Mouse (Mus musculus): Measurements from ENCODE around the gene Atp6v1g1. TPM values are rescaled to one million over a fixed set of nuclear protein-coding genes. Genes with fewer than 3 reads are reported as not detected.

Gene Atp6v1g1
- polyA plus RNA-seq, 1 experiment from 2014 or later = 302 TPM

GRCm38 (mm10) chr4:63561861-63562675, 17.5 kb downstream of the Atp6v1g1 start:
- Histone ChIP-seq H3K9ac (no peak overlapping the region), H3K36me3 (peaks cover 9% of the 10 kb centered on the region; the same call in 1 of the 2 replicates), H3K4me3 (no peak overlapping the region), H3K27me3 (no peaks in the 10 kb centered on the region), H3K4me2 (replicated peaks) (no peak overlapping the region), H3K27ac (no peak overlapping the region), H3K9me3 (no peaks in the 10 kb centered on the region), H3K4me1 (peaks cover 35% of the 10 kb centered on the region)
- no peak for ATAC-seq (ENCODE audit: insufficient number of reproducible peaks, insufficient read depth, low FRiP score, low TSS enrichment)
- 73% methylated on average over 7 of the region's 7 CpGs for WGBS

GRCm38 (mm10) chr4:63562742-63563141, 18.2 kb downstream of the Atp6v1g1 start:
- WGBS = 91% methylated on average over 4 of the region's 4 CpGs
- no peak overlapping the region for H3K4me3 ChIP-seq
- ATAC-seq (ENCODE audit: insufficient number of reproducible peaks, insufficient read depth, low FRiP score, low TSS enrichment) = no peak
- H3K4me1 ChIP-seq = peaks cover 30% of the 10 kb centered on the region
- no peaks in the 10 kb centered on the region for H3K9me3 ChIP-seq
- H3K9ac ChIP-seq = no peak overlapping the region
- H3K27me3 ChIP-seq = no peaks in the 10 kb centered on the region
- no peak overlapping the region for H3K4me2 ChIP-seq (replicated peaks)
- H3K36me3 ChIP-seq = peaks cover 9% of the 10 kb centered on the region; the same call in 1 of the 2 replicates
- H3K27ac ChIP-seq = no peak overlapping the region

- H3K27ac ChIP-seq = no peak overlapping the region
- 89% methylated on average over 10 of the region's 10 CpGs for WGBS
- H3K36me3 ChIP-seq = peaks cover 5% of the 10 kb centered on the region; the same call in 1 of the 2 replicates
- no peak overlapping the region for H3K4me3 ChIP-seq
- H3K9ac ChIP-seq = no peak overlapping the region
- no peaks in the 10 kb centered on the region for H3K9me3 ChIP-seq
- H3K4me1 ChIP-seq = peaks cover 14% of the 10 kb centered on the region
- no peaks in the 10 kb centered on the region for H3K27me3 ChIP-seq
- no peak for ATAC-seq (ENCODE audit: insufficient number of reproducible peaks, insufficient read depth, low FRiP score, low TSS enrichment)
- H3K4me2 ChIP-seq (replicated peaks) = no peak overlapping the region
Observed at GRCm38 (mm10) chr4:63567712-63568390, 23.3 kb downstream of the Atp6v1g1 start.

- H3K27ac ChIP-seq = no peak overlapping the region
Observed at GRCm38 (mm10) chr4:63569322-63569721, 24.8 kb downstream of the Atp6v1g1 start.

GRCm38 (mm10) chr4:63570208-63570781, 25.7 kb downstream of the Atp6v1g1 start:
- peaks cover 5% of the 10 kb centered on the region; the same call in 1 of the 2 replicates for H3K36me3 ChIP-seq

More at GRCm38 (mm10) chr4:63569322-63569721, 24.8 kb downstream of the Atp6v1g1 start:
- WGBS = 89% methylated on average over 8 of the region's 8 CpGs
- no peak overlapping the region for H3K9ac ChIP-seq
- ATAC-seq (ENCODE audit: insufficient number of reproducible peaks, insufficient read depth, low FRiP score, low TSS enrichment) = no peak
- no peak overlapping the region for H3K4me2 ChIP-seq (replicated peaks)
- H3K4me1 ChIP-seq = peaks cover 14% of the 10 kb centered on the region
- H3K9me3 ChIP-seq = no peaks in the 10 kb centered on the region
- H3K27me3 ChIP-seq = no peaks in the 10 kb centered on the region
- H3K4me3 ChIP-seq = no peak overlapping the region
- peaks cover 5% of the 10 kb centered on the region; the same call in 1 of the 2 replicates for H3K36me3 ChIP-seq

GRCm38 (mm10) chr4:63572621-63573020, 28.0 kb downstream of the Atp6v1g1 start:
- Histone ChIP-seq H3K36me3 (peaks cover 8% of the 10 kb centered on the region; the same call in 1 of the 2 replicates), H3K4me1 (peaks cover 14% of the 10 kb centered on the region), H3K27me3 (no peaks in the 10 kb centered on the region), H3K27ac (no peak overlapping the region), H3K9me3 (0 out of 2 replicates have a peak, but pooled peaks cover 4% of the 10 kb centered on the region), H3K4me3 (no peak overlapping the region), H3K4me2 (replicated peaks) (no peak overlapping the region), H3K9ac (no peak overlapping the region)
- 91% methylated on average over 5 of the region's 5 CpGs for WGBS
- no peak for ATAC-seq (ENCODE audit: insufficient number of reproducible peaks, insufficient read depth, low FRiP score, low TSS enrichment)

More at GRCm38 (mm10) chr4:63570208-63570781, 25.7 kb downstream of the Atp6v1g1 start:
- ATAC-seq (ENCODE audit: insufficient number of reproducible peaks, insufficient read depth, low FRiP score, low TSS enrichment) = no peak
- 21% methylated on average over 7 of the region's 7 CpGs for WGBS
- no peaks in the 10 kb centered on the region for H3K9me3 ChIP-seq
- no peak overlapping the region for H3K4me3 ChIP-seq
- no peak overlapping the region for H3K4me2 ChIP-seq (replicated peaks)
- peak overlapping the region; percentile 2; the same call in 1 of the 2 replicates for H3K27ac ChIP-seq
- no peak overlapping the region for H3K9ac ChIP-seq
- peaks cover 14% of the 10 kb centered on the region for H3K4me1 ChIP-seq
- H3K27me3 ChIP-seq = no peaks in the 10 kb centered on the region

- no peak overlapping the region for H3K27ac ChIP-seq
- no peak overlapping the region for H3K4me2 ChIP-seq (replicated peaks)
- 86% methylated on average over 14 of the region's 14 CpGs for WGBS
- no peaks in the 10 kb centered on the region for H3K27me3 ChIP-seq
- peaks cover 17% of the 10 kb centered on the region for H3K4me1 ChIP-seq
- H3K9ac ChIP-seq = no peak overlapping the region
- 0 out of 2 replicates have a peak, but pooled peaks cover 4% of the 10 kb centered on the region for H3K9me3 ChIP-seq
- no peak for ATAC-seq (ENCODE audit: insufficient number of reproducible peaks, insufficient read depth, low FRiP score, low TSS enrichment)
- H3K4me3 ChIP-seq = no peak overlapping the region
- H3K36me3 ChIP-seq = peaks cover 9% of the 10 kb centered on the region; the same call in 1 of the 2 replicates
Observed at GRCm38 (mm10) chr4:63579649-63580048, 35.1 kb downstream of the Atp6v1g1 start.

- no peak for ATAC-seq (ENCODE audit: insufficient number of reproducible peaks, insufficient read depth, low FRiP score, low TSS enrichment)
- H3K9ac ChIP-seq = no peak overlapping the region
- no peaks in the 10 kb centered on the region for H3K27me3 ChIP-seq
- H3K4me3 ChIP-seq = no peak overlapping the region
- peaks cover 17% of the 10 kb centered on the region for H3K4me1 ChIP-seq
- no peak overlapping the region for H3K27ac ChIP-seq
- 34% methylated on average over 6 of the region's 6 CpGs for WGBS
- H3K4me2 ChIP-seq (replicated peaks) = no peak overlapping the region
- peaks cover 9% of the 10 kb centered on the region; the same call in 1 of the 2 replicates for H3K36me3 ChIP-seq
- 0 out of 2 replicates have a peak, but pooled peaks cover 4% of the 10 kb centered on the region for H3K9me3 ChIP-seq
Observed at GRCm38 (mm10) chr4:63580078-63580477, 35.5 kb downstream of the Atp6v1g1 start.

- Histone ChIP-seq H3K9me3 (0 out of 2 replicates have a peak, but pooled peaks cover under 1% of the 10 kb centered on the region), H3K4me2 (replicated peaks) (no peak overlapping the region), H3K4me1 (peaks cover 17% of the 10 kb centered on the region), H3K27me3 (no peaks in the 10 kb centered on the region), H3K9ac (no peak overlapping the region), H3K27ac (peak overlapping the region; percentile 83), H3K36me3 (peaks cover 4% of the 10 kb centered on the region; the same call in 1 of the 2 replicates), H3K4me3 (no peak overlapping the region)
- 6% methylated on average over 5 of the region's 5 CpGs for WGBS
- peak; percentile 86 for ATAC-seq (ENCODE audit: insufficient number of reproducible peaks, insufficient read depth, low FRiP score, low TSS enrichment)
Observed at GRCm38 (mm10) chr4:63582580-63582979, 38.0 kb downstream of the Atp6v1g1 start.

GRCm38 (mm10) chr4:63585216-63585615, 40.6 kb downstream of the Atp6v1g1 start:
- no peaks in the 10 kb centered on the region for H3K9me3 ChIP-seq
- no peak overlapping the region for H3K4me3 ChIP-seq
- H3K27ac ChIP-seq = no peak overlapping the region
- ATAC-seq (ENCODE audit: insufficient number of reproducible peaks, insufficient read depth, low FRiP score, low TSS enrichment) = no peak
- no peaks in the 10 kb centered on the region for H3K36me3 ChIP-seq
- H3K9ac ChIP-seq = no peak overlapping the region
- no peak overlapping the region for H3K4me2 ChIP-seq (replicated peaks)
- H3K27me3 ChIP-seq = no peaks in the 10 kb centered on the region
- 88% methylated on average over 10 of the region's 10 CpGs for WGBS
- peaks cover 14% of the 10 kb centered on the region for H3K4me1 ChIP-seq

- Histone ChIP-seq H3K27me3 (no peaks in the 10 kb centered on the region), H3K9me3 (no peaks in the 10 kb centered on the region), H3K27ac (no peak overlapping the region), H3K4me2 (replicated peaks) (no peak overlapping the region), H3K9ac (no peak overlapping the region), H3K4me3 (no peak overlapping the region), H3K36me3 (no peaks in the 10 kb centered on the region), H3K4me1 (peaks cover 12% of the 10 kb centered on the region; the same call in 1 of the 2 replicates)
- WGBS = 70% methylated on average over 2 of the region's 2 CpGs
- ATAC-seq (ENCODE audit: insufficient number of reproducible peaks, insufficient read depth, low FRiP score, low TSS enrichment) = no peak
Observed at GRCm38 (mm10) chr4:63586240-63586639, 41.7 kb downstream of the Atp6v1g1 start.
